Mouse (Mus musculus) hindbrain, embryonic 16.5 days (tissue): ENCODE results near the gene Vwa5b1. TPM values are rescaled to one million over a fixed set of nuclear protein-coding genes. Genes with fewer than 3 reads are reported as not detected.

Experiments used
- ATAC-seq: fragments of 200-750 bp; cut with Nextera tagmentation; 2 replicates; pipeline ENCODE4 v1.8.0; 2017; ENCODE audit warnings: moderate TSS enrichment, moderate library complexity
- H3K27ac ChIP-seq: fragments of 300-500 bp; sonication (generic); 2 replicates; pipeline ENCODE4 v1.5.1; 2014; ENCODE audit warnings: low read depth, mild to moderate bottlenecking, control low read depth, low read length, moderate library complexity
- H3K27me3 ChIP-seq: fragments of 300-500 bp; sonication (generic); replicated peaks from 2 replicates; pipeline ENCODE4 v1.6.1; 2014; ENCODE audit warnings: low read length; ENCODE audit not compliant: control insufficient read depth, insufficient read depth
- H3K36me3 ChIP-seq: fragments of 300-500 bp; sonication (generic); 2 replicates; pipeline ENCODE4 v1.6.1; 2014; ENCODE audit warnings: mild to moderate bottlenecking, low read length, moderate library complexity, mixed read lengths; ENCODE audit not compliant: control insufficient read depth, insufficient read depth
- H3K4me1 ChIP-seq: fragments of 300-500 bp; sonication (generic); 2 replicates; pipeline ENCODE4 v1.6.1; 2014; ENCODE audit warnings: low read depth, low read length; ENCODE audit not compliant: control insufficient read depth, insufficient read depth
- H3K4me2 ChIP-seq: fragments of 300-500 bp; sonication (generic); 2 replicates; pipeline ENCODE4 v1.6.1; 2014; ENCODE audit warnings: mild to moderate bottlenecking, low read length, control low read depth, moderate library complexity
- H3K4me3 ChIP-seq: fragments of 300-500 bp; sonication (generic); 2 replicates; pipeline ENCODE4 v1.5.1; 2014; ENCODE audit warnings: mild to moderate bottlenecking, low read length, control low read depth, moderate library complexity
- H3K9ac ChIP-seq: fragments of 300-500 bp; sonication (generic); 2 replicates; pipeline ENCODE4 v1.6.1; 2014; ENCODE audit warnings: low read depth, mild to moderate bottlenecking, control low read depth, low read length, moderate library complexity
- H3K9me3 ChIP-seq: fragments of 300-500 bp; sonication (generic); 2 replicates; pipeline ENCODE4 v1.6.1; 2014; ENCODE audit warnings: mild to moderate bottlenecking, low read length, moderate library complexity; ENCODE audit not compliant: control insufficient read depth
- WGBS: fragments of 180-500 bp; shearing (Covaris S2); extraction: QIAGEN DNeasy Blood & Tissue Kit; methylation state at CpG from one replicate; pipeline ENCODE4 v1.1.7; 2014; 5-methylcytosine and 5-hydroxymethylcytosine counted together
- polyA plus RNA-seq: library from polyadenylated mRNA; unstranded; fragments of >200 nt; fragmentation: Nextera tagmentation; extraction: Ambion mirVana; gene quantifications from 2 replicates; pipeline ENCODE4 v1.2.1, GENCODE M21; 2015

Vwa5b1 gene
- polyA plus RNA-seq, 1 experiment from 2014 or later: 2.8 TPM

- peak; percentile 82 for ATAC-seq
- no peak overlapping the region for H3K4me3 ChIP-seq
- H3K9ac ChIP-seq: no peak overlapping the region
- no peaks in the 10 kb centered on the region for H3K36me3 ChIP-seq
- no peaks in the 10 kb centered on the region for H3K9me3 ChIP-seq
- H3K4me1 ChIP-seq: no peaks in the 10 kb centered on the region
- no peaks in the 10 kb centered on the region for H3K27me3 ChIP-seq
- H3K27ac ChIP-seq: no peak overlapping the region
- H3K4me2 ChIP-seq: no peak overlapping the region
- WGBS: 10% methylated on average over 8 of the region's 8 CpGs
Observed at GRCm38 (mm10) chr4:138561986-138562385, 73.7 kb downstream of the Vwa5b1 start.

GRCm38 (mm10) chr4:138555531-138555930 lies 80.2 kb downstream of the Vwa5b1 start:
- Histone ChIP-seq H3K4me3 (peak overlapping the region; percentile 21), H3K4me1 (peaks cover 20% of the 10 kb centered on the region), H3K9ac (peak overlapping the region; percentile 6), H3K4me2 (peak overlapping the region; percentile 51), H3K9me3 (no peaks in the 10 kb centered on the region), H3K36me3 (no peaks in the 10 kb centered on the region), H3K27me3 (peaks cover 9% of the 10 kb centered on the region; the same call in 1 of the 2 replicates), H3K27ac (no peak overlapping the region)
- under 1% methylated on average over 18 of the region's 19 CpGs for WGBS
- peak; percentile 37; the same call in 1 of the 2 replicates for ATAC-seq

GRCm38 (mm10) chr4:138554934-138555333 lies 80.8 kb downstream of the Vwa5b1 start:
- peak overlapping the region; percentile 51 for H3K4me2 ChIP-seq
- H3K36me3 ChIP-seq: no peaks in the 10 kb centered on the region
- 2% methylated on average over 14 of the region's 14 CpGs for WGBS
- no peak overlapping the region for H3K27ac ChIP-seq
- H3K4me3 ChIP-seq: no peak overlapping the region; the same call in 1 of the 2 replicates
- H3K9me3 ChIP-seq: no peaks in the 10 kb centered on the region
- H3K27me3 ChIP-seq: peaks cover 9% of the 10 kb centered on the region; the same call in 1 of the 2 replicates
- peaks cover 20% of the 10 kb centered on the region for H3K4me1 ChIP-seq
- ATAC-seq: peak; percentile 70
- H3K9ac ChIP-seq: peak overlapping the region; percentile 45

- ATAC-seq: no peak
- Histone ChIP-seq H3K4me2 (no peak overlapping the region), H3K4me1 (peaks cover 20% of the 10 kb centered on the region), H3K36me3 (no peaks in the 10 kb centered on the region), H3K4me3 (no peak overlapping the region), H3K27me3 (peaks cover 9% of the 10 kb centered on the region; the same call in 1 of the 2 replicates), H3K9me3 (no peaks in the 10 kb centered on the region), H3K27ac (no peak overlapping the region), H3K9ac (no peak overlapping the region)
- WGBS: 7% methylated on average over 2 of the region's 3 CpGs
Observed at GRCm38 (mm10) chr4:138554302-138554701, 81.4 kb downstream of the Vwa5b1 start.

GRCm38 (mm10) chr4:138553516-138553933 lies 82.2 kb downstream of the Vwa5b1 start:
- no peak overlapping the region for H3K9ac ChIP-seq
- WGBS: 57% methylated on average over 8 of the region's 8 CpGs
- H3K27ac ChIP-seq: no peak overlapping the region
- peaks cover 9% of the 10 kb centered on the region; the same call in 1 of the 2 replicates for H3K27me3 ChIP-seq
- no peak for ATAC-seq
- peaks cover 22% of the 10 kb centered on the region for H3K4me1 ChIP-seq
- no peaks in the 10 kb centered on the region for H3K36me3 ChIP-seq
- no peak overlapping the region for H3K4me2 ChIP-seq
- H3K4me3 ChIP-seq: no peak overlapping the region
- no peaks in the 10 kb centered on the region for H3K9me3 ChIP-seq

GRCm38 (mm10) chr4:138553116-138553515 lies 82.6 kb downstream of the Vwa5b1 start:
- 62% methylated on average over 1 of the region's 1 CpGs for WGBS
- no peaks in the 10 kb centered on the region for H3K9me3 ChIP-seq
- H3K4me2 ChIP-seq: no peak overlapping the region
- no peak overlapping the region for H3K27ac ChIP-seq
- peaks cover 26% of the 10 kb centered on the region for H3K4me1 ChIP-seq
- ATAC-seq: no peak
- H3K4me3 ChIP-seq: no peak overlapping the region
- H3K36me3 ChIP-seq: no peaks in the 10 kb centered on the region
- no peak overlapping the region for H3K9ac ChIP-seq
- peaks cover 9% of the 10 kb centered on the region; the same call in 1 of the 2 replicates for H3K27me3 ChIP-seq

GRCm38 (mm10) chr4:138551601-138552000 lies 84.1 kb downstream of the Vwa5b1 start:
- 91% methylated on average over 5 of the region's 5 CpGs for WGBS
- Histone ChIP-seq H3K4me1 (peaks cover 32% of the 10 kb centered on the region), H3K36me3 (no peaks in the 10 kb centered on the region), H3K9ac (no peak overlapping the region), H3K4me2 (no peak overlapping the region), H3K4me3 (no peak overlapping the region), H3K27ac (no peak overlapping the region), H3K27me3 (peaks cover 7% of the 10 kb centered on the region; the same call in 1 of the 2 replicates), H3K9me3 (no peaks in the 10 kb centered on the region)
- ATAC-seq: no peak

- no peak overlapping the region for H3K4me3 ChIP-seq
- no peak overlapping the region for H3K27ac ChIP-seq
- no peaks in the 10 kb centered on the region for H3K36me3 ChIP-seq
- no peaks in the 10 kb centered on the region; the same call in 1 of the 2 replicates for H3K27me3 ChIP-seq
- ATAC-seq: no peak
- H3K4me2 ChIP-seq: no peak overlapping the region
- 64% methylated on average over 5 of the region's 5 CpGs for WGBS
- peaks cover 26% of the 10 kb centered on the region for H3K4me1 ChIP-seq
- H3K9ac ChIP-seq: no peak overlapping the region
- H3K9me3 ChIP-seq: no peaks in the 10 kb centered on the region
Observed at GRCm38 (mm10) chr4:138550557-138550956, 85.1 kb downstream of the Vwa5b1 start.

- ATAC-seq: no peak
- WGBS: 53% methylated on average over 4 of the region's 4 CpGs
- H3K27ac ChIP-seq: no peak overlapping the region
Observed at GRCm38 (mm10) chr4:138548960-138549359, 86.7 kb downstream of the Vwa5b1 start.

More at GRCm38 (mm10) chr4:138548960-138549359, 86.7 kb downstream of the Vwa5b1 start:
- Histone ChIP-seq H3K4me3 (no peak overlapping the region), H3K9ac (no peak overlapping the region), H3K9me3 (no peaks in the 10 kb centered on the region), H3K36me3 (no peaks in the 10 kb centered on the region), H3K27me3 (no peaks in the 10 kb centered on the region; the same call in 1 of the 2 replicates), H3K4me1 (peaks cover 14% of the 10 kb centered on the region), H3K4me2 (no peak overlapping the region)
